Mouse (Mus musculus): Measurements from ENCODE around the gene Rpap3. TPM values are rescaled to one million over a fixed set of nuclear protein-coding genes. Genes with fewer than 3 reads are reported as not detected.
"Not testable (repeated sequence)": the region's sequence is repeated elsewhere in the genome, so short reads cannot be mapped to it uniquely, and the experiment has no call there.

The Rpap3 gene
- polyA plus RNA-seq, 1 experiment: 23.5 TPM

GRCm38 (mm10) chr15:97712546-97712945 is 6.9 kb upstream of the Rpap3 start:
- no peak for DNase-seq (ENCODE audit: extremely low spot score in 1 of 2, low spot score in 1 of 2)

DNA sequence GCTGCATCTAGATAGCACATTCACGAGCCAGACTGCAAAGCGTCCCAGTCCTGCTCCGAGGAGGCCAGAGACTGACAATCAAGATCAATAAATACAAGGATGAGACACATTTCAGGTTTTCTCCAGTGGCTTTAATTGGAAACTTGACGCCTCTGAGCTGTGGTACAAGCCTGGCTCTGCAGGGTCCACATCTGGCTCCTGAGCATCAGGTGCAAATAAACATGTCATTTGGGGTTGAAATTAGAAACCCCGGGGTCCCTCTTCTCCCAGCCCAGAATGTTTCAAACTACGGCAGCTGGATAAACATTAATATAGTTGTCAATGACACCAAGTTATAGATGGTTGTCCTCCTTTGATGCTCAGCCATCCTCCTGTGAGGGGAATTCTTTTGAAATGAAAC is 5.3 kb upstream of the Rpap3 start:
- DNase-seq (ENCODE audit: extremely low spot score in 1 of 2, low spot score in 1 of 2): no peak

GRCm38 (mm10) chr15:97696616-97697015 is 9.0 kb downstream of the Rpap3 start:
- no peak for DNase-seq (ENCODE audit: extremely low spot score in 1 of 2, low spot score in 1 of 2)

DNA sequence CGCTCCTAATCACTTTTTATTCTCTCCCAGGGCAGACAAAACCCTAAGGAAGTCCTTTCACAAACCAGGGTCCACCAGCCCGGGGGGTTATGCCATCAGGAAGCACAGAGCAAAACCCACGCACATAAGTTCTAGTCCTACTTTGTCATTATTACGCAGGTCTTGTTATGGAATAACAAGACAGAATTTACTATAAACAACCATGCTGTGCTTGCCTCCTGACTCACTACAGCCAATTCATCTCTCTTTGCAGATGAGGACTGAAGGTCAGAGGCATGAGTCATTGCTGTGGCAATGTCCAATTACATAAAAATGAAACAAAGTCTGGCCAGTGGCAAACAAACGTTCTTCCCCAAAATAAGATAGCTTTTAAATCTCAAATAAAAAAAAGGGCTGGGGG is 12.2 kb downstream of the Rpap3 start:
- no peak for DNase-seq (ENCODE audit: extremely low spot score in 1 of 2, low spot score in 1 of 2)

DNA sequence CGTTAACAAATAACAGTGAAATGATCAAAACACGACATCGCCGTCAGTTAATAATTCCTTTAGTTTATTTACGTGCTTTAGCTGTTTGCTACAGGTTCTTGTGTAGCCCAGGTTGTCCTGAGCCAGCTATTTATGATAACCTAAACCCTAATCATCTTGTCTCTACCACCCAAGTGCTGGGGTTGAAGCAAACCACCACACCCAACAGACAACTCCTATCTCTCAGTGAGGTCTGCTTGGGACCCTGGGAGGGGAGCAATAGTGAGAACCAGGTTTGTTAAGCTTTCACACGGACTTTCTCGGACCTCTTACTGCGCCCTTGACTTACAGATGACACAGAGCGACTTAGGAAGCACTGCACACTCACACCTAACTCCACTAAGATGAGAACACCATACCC is 21.5 kb downstream of the Rpap3 start:
- DNase-seq (ENCODE audit: extremely low spot score in 1 of 2, low spot score in 1 of 2): no peak

DNA sequence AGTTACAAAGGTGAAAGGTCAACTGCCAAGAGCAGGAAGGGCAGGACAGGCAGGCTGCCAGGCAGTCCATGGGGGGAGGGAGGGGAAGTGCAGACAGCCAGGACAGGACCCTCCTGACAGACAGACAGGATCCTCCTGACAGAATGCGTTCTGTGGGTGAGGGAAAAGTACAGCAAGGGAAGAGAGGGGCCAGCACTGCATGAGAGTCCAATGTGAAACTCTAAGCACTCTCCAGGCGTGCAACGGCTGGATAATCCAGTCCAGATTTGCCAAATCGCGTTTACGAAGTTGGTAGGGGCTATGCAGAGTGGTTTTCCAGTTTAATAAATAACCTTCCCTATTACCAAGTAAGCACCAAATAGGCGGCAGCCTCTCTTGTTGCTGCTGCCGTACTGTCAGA is 23.6 kb downstream of the Rpap3 start:
- no peak for DNase-seq (ENCODE audit: extremely low spot score in 1 of 2, low spot score in 1 of 2)

DNA sequence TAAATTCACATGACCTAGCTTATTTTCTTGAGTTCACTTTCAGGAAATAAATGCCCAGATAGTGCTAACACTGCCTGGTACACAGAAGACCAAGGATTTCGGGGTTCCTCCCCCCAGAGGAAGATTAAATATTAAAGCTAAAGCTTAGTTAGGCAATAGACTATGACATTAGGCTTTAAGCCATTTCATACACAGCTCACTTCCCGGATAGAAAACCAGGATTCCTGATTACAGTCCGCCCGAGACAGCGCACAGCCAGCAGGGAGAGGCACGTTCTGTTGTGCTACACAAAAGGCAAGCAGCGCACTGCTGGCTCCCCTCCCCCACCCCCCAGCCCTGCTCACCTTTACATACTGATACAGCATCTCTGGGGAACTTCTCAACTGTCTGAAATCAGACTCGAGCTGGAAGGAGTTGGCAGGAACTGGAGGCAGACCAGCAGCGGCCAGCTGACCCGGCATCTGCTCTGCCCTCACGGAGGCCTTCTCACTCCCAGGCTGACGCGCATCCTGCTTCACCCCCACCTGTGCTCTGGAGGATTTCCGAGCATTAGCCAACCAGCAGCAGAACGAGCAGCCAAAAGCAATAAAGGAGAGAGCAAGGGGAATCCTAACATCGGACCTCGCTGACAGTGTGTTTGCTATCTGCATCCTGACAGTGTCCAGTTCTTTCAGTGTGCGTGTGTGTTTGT is 25.5 kb downstream of the Rpap3 start:
- no peak for DNase-seq (ENCODE audit: extremely low spot score in 1 of 2, low spot score in 1 of 2)

DNA sequence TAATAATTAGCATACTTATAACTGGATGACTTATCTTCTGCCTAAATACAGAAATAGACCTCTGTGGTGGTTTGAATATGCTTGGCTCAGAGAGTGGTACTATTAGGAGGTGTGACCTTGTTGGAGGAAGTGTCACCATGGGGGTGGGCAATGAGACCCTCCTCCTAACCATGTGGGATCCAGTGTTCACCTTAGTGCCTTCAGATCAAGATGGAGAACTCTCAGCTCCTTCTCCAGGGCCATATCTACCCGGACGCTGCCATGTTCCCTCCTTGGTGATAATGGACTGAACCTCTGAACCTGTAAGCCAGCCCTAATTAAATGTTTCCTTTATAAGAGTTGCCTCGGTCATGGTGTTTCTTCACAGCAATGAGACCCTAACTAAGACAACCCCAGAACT is 28.3 kb downstream of the Rpap3 start:
- no peak for DNase-seq (ENCODE audit: extremely low spot score in 1 of 2, low spot score in 1 of 2)

GRCm38 (mm10) chr15:97675927-97676326 is 29.7 kb downstream of the Rpap3 start:
- no peak for DNase-seq (ENCODE audit: extremely low spot score in 1 of 2, low spot score in 1 of 2)

- DNase-seq (ENCODE audit: extremely low spot score in 1 of 2, low spot score in 1 of 2): no peak
Observed at GRCm38 (mm10) chr15:97674423-97674822, 31.2 kb downstream of the Rpap3 start.

GRCm38 (mm10) chr15:97673256-97674000 is 32.2 kb downstream of the Rpap3 start:
- no peak for DNase-seq (ENCODE audit: extremely low spot score in 1 of 2, low spot score in 1 of 2)

GRCm38 (mm10) chr15:97672211-97672765 is 33.3 kb downstream of the Rpap3 start:
- DNase-seq (ENCODE audit: extremely low spot score in 1 of 2, low spot score in 1 of 2): peak; percentile 64 to 79

DNA sequence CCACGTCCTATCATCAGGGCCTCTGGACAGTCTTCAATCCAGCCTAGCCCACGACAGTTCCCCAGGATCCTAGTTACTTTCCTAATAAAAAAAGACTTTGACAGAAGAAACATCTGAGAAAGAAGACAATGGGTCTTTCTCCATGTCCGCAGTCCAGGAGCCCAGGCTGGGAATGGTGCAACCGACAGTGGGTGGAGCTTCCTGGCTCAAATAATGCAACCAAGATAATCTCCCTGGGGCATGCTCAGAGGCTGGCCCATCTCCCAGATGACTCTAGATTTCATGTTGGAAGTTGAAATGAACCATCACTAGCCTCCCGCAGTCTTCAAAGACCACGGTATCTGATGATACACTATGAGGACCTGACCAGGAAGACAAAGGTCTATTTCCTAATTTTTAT is 35.1 kb downstream of the Rpap3 start:
- DNase-seq (ENCODE audit: extremely low spot score in 1 of 2, low spot score in 1 of 2): no peak

DNA sequence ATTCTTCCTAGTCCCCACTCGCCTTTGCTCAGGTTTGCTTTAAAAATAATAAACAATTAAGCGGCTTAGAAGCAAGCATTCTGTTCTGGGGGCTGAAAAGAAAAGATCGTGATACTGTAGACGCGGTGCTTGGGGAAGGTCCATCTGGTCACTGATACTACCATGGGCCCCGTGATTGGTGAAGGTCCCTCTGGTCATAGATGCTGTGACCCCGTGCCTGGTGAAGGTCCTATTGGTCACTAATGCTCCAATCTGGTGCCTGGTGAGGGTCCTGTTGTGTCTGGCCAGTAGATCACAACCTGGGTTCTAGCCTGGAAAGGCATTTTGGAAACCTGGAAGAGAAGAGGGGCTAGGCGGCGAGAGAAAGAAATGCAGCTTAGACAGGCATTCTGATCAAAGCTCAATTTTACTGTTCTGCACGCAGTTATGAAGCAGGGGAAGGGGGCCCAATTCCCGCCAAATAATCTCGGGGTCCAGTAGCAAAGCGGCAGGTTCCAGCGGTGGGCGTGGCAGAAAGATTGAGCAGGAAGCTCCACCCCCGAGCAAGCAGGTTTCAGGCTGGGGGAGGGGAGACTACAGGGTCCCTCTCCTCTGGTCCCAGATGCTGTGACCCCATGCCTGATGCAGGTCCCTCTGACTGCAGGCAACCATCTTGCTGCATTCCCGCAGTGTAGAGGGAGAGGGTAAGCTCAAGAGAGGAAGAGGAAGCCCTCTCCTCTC is 37.3 kb downstream of the Rpap3 start:
- DNase-seq (ENCODE audit: extremely low spot score in 1 of 2, low spot score in 1 of 2): not testable (repeated sequence)

GRCm38 (mm10) chr15:97667437-97667836 is 38.2 kb downstream of the Rpap3 start:
- DNase-seq (ENCODE audit: extremely low spot score in 1 of 2, low spot score in 1 of 2): peak in 1 of 2 experiments; percentile 80

- DNase-seq (ENCODE audit: extremely low spot score in 1 of 2, low spot score in 1 of 2): no peak
Observed at GRCm38 (mm10) chr15:97666457-97666770, 39.2 kb downstream of the Rpap3 start.

GRCm38 (mm10) chr15:97665770-97666456 is 39.7 kb downstream of the Rpap3 start:
- DNase-seq (ENCODE audit: extremely low spot score in 1 of 2, low spot score in 1 of 2): no peak

GRCm38 (mm10) chr15:97664981-97665668 is 40.5 kb downstream of the Rpap3 start:
- peak in 1 of 2 experiments; percentile 45 for DNase-seq (ENCODE audit: extremely low spot score in 1 of 2, low spot score in 1 of 2)

GRCm38 (mm10) chr15:97663750-97664406 is 41.7 kb downstream of the Rpap3 start:
- peak in 1 of 2 experiments; percentile 86 for DNase-seq (ENCODE audit: extremely low spot score in 1 of 2, low spot score in 1 of 2)

DNA sequence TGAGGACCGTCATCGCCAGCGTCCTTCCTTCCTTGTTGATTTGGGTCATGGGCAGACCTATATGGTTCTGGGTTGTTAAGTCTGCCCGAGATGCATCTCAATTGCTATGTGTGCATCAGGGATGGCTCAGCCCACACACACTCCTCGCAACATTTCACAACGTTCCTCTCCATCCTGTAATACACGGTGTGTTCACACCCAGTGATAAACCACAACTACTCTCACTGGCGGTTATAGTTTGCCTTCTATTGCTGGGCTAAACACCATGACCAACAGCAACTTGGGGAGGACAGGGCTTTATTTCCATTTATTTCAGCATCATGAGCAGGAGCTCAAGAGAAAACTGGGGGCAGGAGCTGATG is 46.9 kb downstream of the Rpap3 start:
- DNase-seq (ENCODE audit: extremely low spot score in 1 of 2, low spot score in 1 of 2): no peak
